In the genomic region with DNA sequence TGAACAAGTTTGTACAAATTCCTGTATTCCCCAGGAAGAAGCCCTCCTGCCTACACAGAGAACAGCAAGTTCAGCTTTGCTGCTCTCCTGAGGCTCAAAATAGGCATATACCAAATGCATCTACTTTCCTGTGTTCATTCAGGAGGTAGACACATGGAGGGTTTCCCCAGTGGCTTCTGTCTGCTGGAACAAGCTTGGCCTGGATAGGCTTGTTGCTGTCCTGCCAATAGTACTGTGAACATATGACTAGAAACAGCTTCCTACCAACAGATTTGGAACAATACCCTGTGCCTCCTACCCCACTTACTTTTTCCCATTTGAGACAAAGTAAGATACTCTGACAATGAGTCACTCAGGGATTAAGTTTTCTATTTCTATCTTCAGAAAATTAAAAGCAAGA, we compare ENCODE assay signal across 30 mouse cellular contexts.
DNase-seq lines count a peak whose midpoint lies in the region; ATAC-seq and TF ChIP-seq lines count a peak whose summit lies in the region.
"Had no signal": no experiment of that assay in that cellular context is flagged by ENCODE, and none has a peak within 500 bp of the region (broad histone marks: within the 10 kb centered on the region; RNA-seq: fewer than 3 reads in every experiment).

No protein-coding gene starts in this region.

- peak; percentile 100 for ATAC-seq in frontal cortex, adult (ENCODE audit: low TSS enrichment)
- ATAC-seq: forebrain, embryonic 13.5 days; inflammation-experienced regulatory T-cells, adult 6 months; midbrain, embryonic 16.5 days had no signal

- DNase-seq in frontal cortex, postnatal 14 days (ENCODE audit: low spot score in 2 of 2), result no peak
- peak; percentile 16 for DNase-seq in left cerebral cortex, adult 11 months (ENCODE audit: low spot score)
- DNase-seq in left cerebral cortex, adult 2 months (ENCODE audit: extremely low spot score in 1 of 2, low spot score in 2 of 2), result no peak
- peak; percentile 90 for DNase-seq in adipocyte (ENCODE audit: low spot score)
- peak; percentile 9 to 82 for DNase-seq in left cerebral cortex, postnatal 25 days (ENCODE audit: low spot score in 2 of 2)
- DNase-seq in ovary, postnatal 14 days (ENCODE audit: low spot score), result no peak
- DNase-seq: adrenal gland, postnatal 14 days; cerebellum, adult 8-10 months; cerebellum, postnatal 36 days; embryo, embryonic 11 days; gastrocnemius, postnatal 10 days; heart, postnatal 4 days; kidney, adult 18-20 months; kidney, postnatal 4 days; liver; thymus, adult 18-20 months; thymus, postnatal 36 days had no signal

- H3K4me3 ChIP-seq in left cerebral cortex, adult 2 months, result no peak overlapping the region
- H3K4me3 ChIP-seq: embryonic facial prominence, embryonic 13.5 days; erythroblast, embryonic 14.5 days; forebrain, embryonic 13.5 days; heart, embryonic 10.5 days; limb, embryonic 10.5 days; myocyte; neural tube, embryonic 13.5 days; stomach, embryonic 15.5 days had no signal

- H3K27ac ChIP-seq in left cerebral cortex, adult 2 months, result no peak overlapping the region
- H3K27ac ChIP-seq: embryonic facial prominence, embryonic 13.5 days; forebrain, embryonic 13.5 days; heart, embryonic 10.5 days; hindbrain, embryonic 14.5 days; limb, embryonic 10.5 days; macrophage; neural tube, embryonic 13.5 days; stomach, embryonic 15.5 days had no signal

- TF ChIP-seq CTCF in left cerebral cortex, adult 2 months (IDR thresholded peaks at IDR 0.05), result no peak

- intact Hi-C loops in left cerebral cortex, adult 2 months (cut with DNase I), result no loop called here
- intact Hi-C loops in left cerebral cortex, postnatal 25 days (cut with DNase I), result loop anchor here (5.0 kb wide), 1 partner anchor 69 kb away; no protein-coding TSS in a partner anchor

Comparison
In these comparisons a context has a peak if more than half of its experiments do, and no peak if none do; other contexts are left out.
1. DNase-seq: peak in left cerebral cortex, adult 11 months (single experiment), adipocyte (single experiment) and left cerebral cortex, postnatal 25 days (2 of 2); none in frontal cortex, postnatal 14 days (0 of 2), left cerebral cortex, adult 2 months (0 of 2) and ovary, postnatal 14 days (single experiment).